Mouse (Mus musculus): ENCODE data around the gene Hivep3. TPM values are rescaled to one million over a fixed set of nuclear protein-coding genes. Genes with fewer than 3 reads are reported as not detected.

Gene Hivep3
- total and polyA plus RNA-seq, 3 experiments, result 5.1 to 8.2 (median 6.0) TPM

DNA sequence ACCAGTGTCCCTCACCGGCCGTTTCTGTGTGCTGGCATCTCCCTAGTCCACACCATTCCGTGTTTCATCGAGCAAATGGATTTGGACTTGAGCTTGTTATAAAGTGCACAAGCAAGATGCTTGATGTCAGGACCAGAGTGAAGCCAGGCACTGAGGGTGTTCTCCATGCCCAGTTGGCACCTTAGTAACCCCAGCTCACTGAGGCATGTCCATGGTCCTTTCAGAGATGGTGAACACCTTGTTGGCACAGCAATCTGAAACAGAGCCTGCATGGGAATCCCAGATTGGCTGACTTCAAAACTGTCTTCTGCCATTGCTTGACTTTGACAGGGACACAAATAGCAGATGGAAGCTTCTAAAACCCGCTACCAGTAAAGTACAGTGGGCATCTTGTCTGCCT, 252.5 kb downstream of the Hivep3 start:
- TF ChIP-seq EP300 (IDR thresholded peaks at IDR 0.05; ENCODE audit: insufficient read depth, low read depth, low read length) (no peak), POLR2A (IDR thresholded peaks at IDR 0.05; ENCODE audit: insufficient read depth, low read depth, low read length) (no peak), CTCF (IDR thresholded peaks at IDR 0.05) (no peak)
- no peak overlapping the region for H3K4me3 ChIP-seq
- 78% methylated on average over 5 of the region's 5 CpGs for WGBS
- peaks cover 2% of the 10 kb centered on the region; the same call in 1 of the 2 replicates for H3K4me1 ChIP-seq (ENCODE audit: control insufficient read depth, insufficient read depth, low read length)
- H3K9ac ChIP-seq (ENCODE audit: low read depth, low read length), result no peak overlapping the region
- no peaks in the 10 kb centered on the region for H3K36me3 ChIP-seq (ENCODE audit: control insufficient read depth, insufficient read depth, low read length)
- H3K79me2 ChIP-seq (replicated peaks; ENCODE audit: control insufficient read depth, insufficient read depth, low read length), result no peaks in the 10 kb centered on the region
- no peak overlapping the region for H3K27ac ChIP-seq
- no peak for DNase-seq
- intact Hi-C loops (cut with DNase I), result no loop called here
- no peaks in the 10 kb centered on the region for H3K27me3 ChIP-seq (ENCODE audit: control insufficient read depth, insufficient read depth, low read length)

DNA sequence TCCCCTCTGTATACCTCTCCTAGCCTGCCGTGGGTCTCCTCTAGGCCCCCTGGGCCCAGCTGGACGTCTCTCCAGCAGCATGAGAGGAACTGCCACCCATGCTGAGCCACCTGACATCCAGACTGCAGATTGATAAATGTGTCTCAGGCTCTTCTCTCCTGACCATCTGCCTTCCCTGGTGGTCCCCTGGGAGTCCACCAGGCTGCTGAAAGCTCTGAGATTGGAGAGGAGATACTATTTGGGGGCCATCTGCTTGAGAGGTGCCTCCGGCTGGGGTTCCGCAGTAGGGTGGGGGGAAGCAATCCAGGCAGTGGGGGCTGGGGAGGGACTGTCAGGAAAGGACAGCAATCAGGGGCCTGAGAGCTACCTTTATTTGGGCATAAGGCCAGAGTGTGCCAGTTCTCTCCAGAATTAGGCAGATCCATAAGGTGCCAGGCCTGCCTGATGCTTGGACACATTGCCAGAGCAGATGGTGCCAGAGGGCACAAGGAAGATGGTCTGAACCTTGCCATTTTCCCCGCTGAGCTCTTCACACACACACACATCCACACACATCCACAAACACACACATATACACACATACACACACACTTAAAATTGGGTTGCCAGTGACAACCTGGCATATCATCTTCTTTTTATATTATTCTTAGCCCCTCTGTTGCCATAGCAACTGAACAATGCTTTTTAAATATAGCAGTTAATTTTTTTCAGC, 253.2 kb downstream of the Hivep3 start:
- TF ChIP-seq EP300 (IDR thresholded peaks at IDR 0.05; ENCODE audit: insufficient read depth, low read depth, low read length) (no peak), POLR2A (IDR thresholded peaks at IDR 0.05; ENCODE audit: insufficient read depth, low read depth, low read length) (no peak), CTCF (IDR thresholded peaks at IDR 0.05) (no peak)
- Histone ChIP-seq H3K4me1 (ENCODE audit: control insufficient read depth, insufficient read depth, low read length) (no peaks in the 10 kb centered on the region), H3K9ac (ENCODE audit: low read depth, low read length) (no peak overlapping the region), H3K27me3 (ENCODE audit: control insufficient read depth, insufficient read depth, low read length) (no peaks in the 10 kb centered on the region), H3K36me3 (ENCODE audit: control insufficient read depth, insufficient read depth, low read length) (no peaks in the 10 kb centered on the region), H3K27ac (no peak overlapping the region), H3K4me3 (no peak overlapping the region), H3K79me2 (replicated peaks; ENCODE audit: control insufficient read depth, insufficient read depth, low read length) (no peaks in the 10 kb centered on the region)
- WGBS, result 79% methylated on average over 5 of the region's 5 CpGs
- DNase-seq, result no peak
- intact Hi-C loops (cut with DNase I), result no loop called here

DNA sequence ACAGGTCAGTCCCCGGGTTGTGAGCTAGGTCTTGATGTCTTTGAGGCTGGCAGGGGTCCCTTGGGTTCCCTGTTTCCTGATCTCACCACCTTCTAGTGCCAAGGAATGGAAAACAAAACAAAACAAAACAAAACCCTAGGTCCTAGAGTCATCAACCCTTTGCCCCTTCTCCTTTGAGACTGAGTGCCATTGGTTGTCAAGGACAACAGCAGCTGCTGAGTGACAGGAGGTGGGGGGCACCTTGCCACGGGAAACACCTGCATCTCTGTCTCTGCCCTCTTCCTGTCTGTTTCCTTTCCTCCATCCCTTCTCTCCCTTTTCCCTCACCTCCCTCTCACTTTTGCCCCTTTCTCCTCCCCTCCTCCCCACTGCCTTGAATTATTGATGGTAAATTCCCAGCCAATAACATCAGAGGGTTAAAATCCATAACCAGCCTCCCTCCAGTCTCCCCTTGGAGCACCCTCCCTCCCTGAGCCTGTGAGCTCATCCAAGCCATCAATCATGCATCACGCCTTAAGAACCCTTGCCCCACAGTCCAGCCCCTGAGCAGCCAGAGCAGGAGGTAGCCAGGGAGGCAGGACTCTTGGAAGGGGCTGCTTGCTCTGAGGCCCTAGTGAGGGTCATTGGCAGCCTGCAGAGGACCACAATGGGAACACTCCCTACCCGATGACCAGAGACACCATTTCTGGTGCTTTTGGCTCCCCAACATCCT, 253.9 kb downstream of the Hivep3 start:
- H3K27me3 ChIP-seq (ENCODE audit: control insufficient read depth, insufficient read depth, low read length), result no peaks in the 10 kb centered on the region
- WGBS, result 54% methylated on average over 4 of the region's 4 CpGs
- intact Hi-C loops (cut with DNase I), result no loop called here
- DNase-seq, result no peak
- H3K27ac ChIP-seq, result no peak overlapping the region
- H3K79me2 ChIP-seq (replicated peaks; ENCODE audit: control insufficient read depth, insufficient read depth, low read length), result no peaks in the 10 kb centered on the region
- H3K9ac ChIP-seq (ENCODE audit: low read depth, low read length), result no peak overlapping the region
- H3K4me3 ChIP-seq, result no peak overlapping the region
- H3K4me1 ChIP-seq (ENCODE audit: control insufficient read depth, insufficient read depth, low read length), result no peaks in the 10 kb centered on the region
- H3K36me3 ChIP-seq (ENCODE audit: control insufficient read depth, insufficient read depth, low read length), result no peaks in the 10 kb centered on the region
- TF ChIP-seq EP300 (IDR thresholded peaks at IDR 0.05; ENCODE audit: insufficient read depth, low read depth, low read length), result no peak
- no peak for TF ChIP-seq CTCF (IDR thresholded peaks at IDR 0.05)
- no peak for TF ChIP-seq POLR2A (IDR thresholded peaks at IDR 0.05; ENCODE audit: insufficient read depth, low read depth, low read length)

DNA sequence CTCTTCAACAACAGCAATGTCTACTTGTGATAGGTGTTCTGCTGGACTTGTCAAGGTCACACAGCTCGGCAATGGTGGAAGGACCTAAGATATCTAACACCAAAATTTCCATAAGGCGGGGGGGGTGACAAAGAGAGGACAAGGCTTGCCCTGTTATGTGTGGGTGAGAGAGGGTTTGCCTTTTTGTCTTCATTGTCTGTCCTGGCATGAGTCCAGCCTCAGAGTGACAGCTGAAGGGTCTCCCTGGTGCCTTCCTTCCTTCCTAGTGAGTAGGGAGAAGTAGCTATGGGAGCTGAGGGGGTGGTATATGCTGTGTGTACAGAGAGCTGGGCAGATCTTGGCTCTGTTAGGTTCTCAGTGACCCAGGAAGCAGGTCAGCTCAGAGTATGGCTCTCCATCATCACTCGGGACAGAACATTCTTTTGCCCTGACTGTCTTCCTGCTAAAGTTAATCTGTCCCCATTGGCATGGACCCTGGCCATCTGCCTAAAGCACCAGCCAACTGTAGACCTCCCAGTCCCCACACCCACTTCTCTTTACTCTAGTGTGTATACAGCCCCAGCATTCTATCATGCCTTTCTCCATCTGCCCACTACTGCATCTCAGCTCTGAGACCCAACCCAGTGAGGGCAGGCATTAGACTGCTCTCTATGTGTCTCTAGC, 255.6 kb downstream of the Hivep3 start:
- TF ChIP-seq CTCF (IDR thresholded peaks at IDR 0.05) (no peak), EP300 (IDR thresholded peaks at IDR 0.05; ENCODE audit: insufficient read depth, low read depth, low read length) (no peak), POLR2A (IDR thresholded peaks at IDR 0.05; ENCODE audit: insufficient read depth, low read depth, low read length) (no peak)
- no peaks in the 10 kb centered on the region for H3K27me3 ChIP-seq (ENCODE audit: control insufficient read depth, insufficient read depth, low read length)
- 46% methylated on average over 3 of the region's 3 CpGs for WGBS
- no peaks in the 10 kb centered on the region for H3K79me2 ChIP-seq (replicated peaks; ENCODE audit: control insufficient read depth, insufficient read depth, low read length)
- H3K4me3 ChIP-seq, result no peak overlapping the region
- no peaks in the 10 kb centered on the region for H3K36me3 ChIP-seq (ENCODE audit: control insufficient read depth, insufficient read depth, low read length)
- intact Hi-C loops (cut with DNase I), result no loop called here
- DNase-seq, result no peak
- no peak overlapping the region for H3K9ac ChIP-seq (ENCODE audit: low read depth, low read length)
- no peak overlapping the region for H3K27ac ChIP-seq
- H3K4me1 ChIP-seq (ENCODE audit: control insufficient read depth, insufficient read depth, low read length), result no peaks in the 10 kb centered on the region

DNA sequence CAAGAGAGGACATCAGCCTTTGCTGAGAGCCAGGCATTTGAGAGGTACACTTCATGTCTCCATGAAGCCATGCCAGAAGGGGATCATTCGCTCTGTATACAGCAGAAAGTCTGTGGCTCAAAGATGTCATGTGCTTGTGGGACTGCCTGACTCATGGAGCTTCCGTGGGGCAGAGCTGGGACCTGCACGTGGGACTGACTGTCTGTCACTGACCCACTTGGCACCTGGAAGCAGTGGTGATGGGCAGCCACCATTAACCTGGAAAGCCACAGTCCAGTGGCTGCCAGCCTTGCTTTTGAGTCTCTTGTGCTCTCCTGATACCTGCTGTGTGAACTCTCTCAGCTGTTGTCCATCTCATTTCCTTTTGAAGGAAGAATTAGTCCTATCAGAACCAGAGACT, 256.8 kb downstream of the Hivep3 start:
- H3K27ac ChIP-seq, result no peak overlapping the region
- no peaks in the 10 kb centered on the region for H3K27me3 ChIP-seq (ENCODE audit: control insufficient read depth, insufficient read depth, low read length)
- DNase-seq, result no peak
- H3K4me3 ChIP-seq, result no peak overlapping the region
- intact Hi-C loops (cut with DNase I), result no loop called here
- no peaks in the 10 kb centered on the region for H3K36me3 ChIP-seq (ENCODE audit: control insufficient read depth, insufficient read depth, low read length)
- no peaks in the 10 kb centered on the region for H3K4me1 ChIP-seq (ENCODE audit: control insufficient read depth, insufficient read depth, low read length)
- no peak overlapping the region for H3K9ac ChIP-seq (ENCODE audit: low read depth, low read length)
- no peaks in the 10 kb centered on the region for H3K79me2 ChIP-seq (replicated peaks; ENCODE audit: control insufficient read depth, insufficient read depth, low read length)
- no peak for TF ChIP-seq POLR2A (IDR thresholded peaks at IDR 0.05; ENCODE audit: insufficient read depth, low read depth, low read length)
- TF ChIP-seq CTCF (IDR thresholded peaks at IDR 0.05), result no peak
- TF ChIP-seq EP300 (IDR thresholded peaks at IDR 0.05; ENCODE audit: insufficient read depth, low read depth, low read length), result no peak
- 58% methylated on average over 3 of the region's 3 CpGs for WGBS
